Mouse (Mus musculus) liver, embryonic 12.5 days (tissue): ENCODE results near the gene Trp53tg5. TPM values are rescaled to one million over a fixed set of nuclear protein-coding genes. Genes with fewer than 3 reads are reported as not detected.

Source experiments
- ATAC-seq: fragments of 200-750 bp; cut with Nextera tagmentation; 2 replicates; pipeline ENCODE4 v1.8.0; 2017; ENCODE audit warnings: moderate number of reproducible peaks, mild to moderate bottlenecking, moderate library complexity
- H3K27ac ChIP-seq: fragments of 300-500 bp; sonication (generic); 2 replicates; pipeline ENCODE4 v1.5.1; 2016; ENCODE audit warnings: mild to moderate bottlenecking
- H3K27me3 ChIP-seq: fragments of 300-500 bp; sonication (generic); replicated peaks from 2 replicates; pipeline ENCODE4 v1.6.1; 2016; ENCODE audit warnings: mild to moderate bottlenecking, moderate library complexity
- H3K36me3 ChIP-seq: fragments of 300-500 bp; sonication (generic); 2 replicates; pipeline ENCODE4 v1.6.1; 2016; ENCODE audit warnings: mild to moderate bottlenecking, moderate library complexity
- H3K4me1 ChIP-seq: fragments of 300-500 bp; sonication (generic); 2 replicates; pipeline ENCODE4 v1.6.1; 2016
- H3K4me2 ChIP-seq: fragments of 300-500 bp; sonication (generic); 2 replicates; pipeline ENCODE4 v1.6.1; 2016; ENCODE audit warnings: mild to moderate bottlenecking, moderate library complexity
- H3K4me3 ChIP-seq: fragments of 300-500 bp; sonication (generic); 2 replicates; pipeline ENCODE4 v1.5.1; 2016; ENCODE audit warnings: mild to moderate bottlenecking, moderate library complexity
- H3K9ac ChIP-seq: fragments of 300-500 bp; sonication (generic); 2 replicates; pipeline ENCODE4 v1.6.1; 2016; ENCODE audit warnings: mild to moderate bottlenecking, moderate library complexity
- H3K9me3 ChIP-seq: fragments of 300-500 bp; sonication (generic); replicated peaks from 2 replicates; pipeline ENCODE4 v1.6.1; 2016; ENCODE audit warnings: mild to moderate bottlenecking, moderate library complexity
- WGBS: fragments of 180-500 bp; shearing (Covaris S2); methylation state at CpG from one replicate; pipeline ENCODE4 v1.1.7; 2016; ENCODE audit not compliant: insufficient replicate concordance; 5-methylcytosine and 5-hydroxymethylcytosine counted together
- polyA plus RNA-seq: library from polyadenylated mRNA; unstranded; fragments of >200 nt; fragmentation: Nextera tagmentation; extraction: Ambion mirVana; gene quantifications from 2 replicates; pipeline ENCODE4 v1.2.1, GENCODE M21; 2016

The Trp53tg5 gene
- polyA plus RNA-seq, 1 experiment from 2014 or later, result not detected

DNA sequence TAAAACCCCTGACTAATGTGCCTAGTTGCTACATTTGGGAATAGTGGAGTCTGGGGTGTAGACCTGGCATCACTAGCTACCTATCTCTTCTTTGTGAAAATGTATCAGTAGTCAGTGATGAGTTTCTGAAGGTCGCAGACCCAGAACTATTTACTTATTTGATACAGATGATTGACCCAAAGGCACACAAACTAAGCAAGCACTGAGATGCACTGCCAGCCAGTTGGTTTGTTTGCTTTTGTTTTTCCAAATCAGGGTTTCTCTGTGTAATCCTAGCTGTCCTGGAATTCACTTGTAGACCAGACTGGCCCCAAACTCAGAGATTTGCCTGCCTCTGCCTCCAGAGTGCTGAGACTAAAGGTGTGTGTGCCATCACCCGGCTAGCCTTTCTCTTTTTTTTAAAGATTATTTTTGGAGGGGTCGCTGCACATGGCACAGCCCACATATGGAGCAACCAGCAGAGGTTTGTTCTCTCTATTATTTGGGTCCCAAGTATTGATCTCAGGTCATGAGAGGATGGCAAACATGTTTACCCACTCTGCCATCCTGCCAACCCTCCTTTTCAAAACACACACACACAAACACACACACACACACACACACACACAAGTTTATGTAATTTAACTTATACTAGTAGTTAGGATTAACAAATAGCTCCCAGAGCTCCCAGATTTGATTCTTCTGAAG lies 28.0 kb downstream of the Trp53tg5 start:
- Histone ChIP-seq H3K27ac (no peak overlapping the region), H3K4me3 (no peak overlapping the region), H3K9me3 (no peaks in the 10 kb centered on the region), H3K9ac (no peak overlapping the region), H3K36me3 (no peaks in the 10 kb centered on the region), H3K4me2 (no peak overlapping the region), H3K27me3 (peaks cover 52% of the 10 kb centered on the region), H3K4me1 (0 out of 2 replicates have a peak, but pooled peaks cover 4% of the 10 kb centered on the region)
- 54% methylated on average over 3 of the region's 3 CpGs for WGBS
- no peak for ATAC-seq

DNA sequence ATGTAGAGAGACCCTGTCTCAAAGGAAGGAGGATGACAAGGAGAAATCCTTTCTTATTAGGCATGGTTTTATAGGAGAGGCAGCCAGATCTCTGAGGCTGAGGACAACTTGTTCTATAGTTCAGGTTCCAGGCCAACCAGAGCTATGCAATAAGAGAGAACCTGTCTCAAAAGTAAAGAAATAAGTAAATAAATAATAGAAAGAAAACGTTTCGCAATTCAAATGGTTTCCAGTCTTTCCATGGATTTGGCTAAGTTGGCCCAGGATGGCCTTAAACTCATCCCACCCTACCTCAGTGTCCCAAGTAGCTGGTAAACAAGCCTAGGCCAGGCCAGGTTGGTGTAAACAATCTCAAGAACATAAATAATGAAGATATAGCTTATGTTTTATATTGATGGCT lies 28.8 kb downstream of the Trp53tg5 start:
- no peak overlapping the region for H3K9ac ChIP-seq
- WGBS, result 58% methylated on average over 2 of the region's 2 CpGs
- H3K4me3 ChIP-seq, result no peak overlapping the region
- H3K36me3 ChIP-seq, result no peaks in the 10 kb centered on the region
- H3K4me1 ChIP-seq, result 0 out of 2 replicates have a peak, but pooled peaks cover 4% of the 10 kb centered on the region
- H3K9me3 ChIP-seq, result no peaks in the 10 kb centered on the region
- H3K4me2 ChIP-seq, result no peak overlapping the region
- ATAC-seq, result no peak
- H3K27ac ChIP-seq, result no peak overlapping the region
- H3K27me3 ChIP-seq, result peaks cover 59% of the 10 kb centered on the region

DNA sequence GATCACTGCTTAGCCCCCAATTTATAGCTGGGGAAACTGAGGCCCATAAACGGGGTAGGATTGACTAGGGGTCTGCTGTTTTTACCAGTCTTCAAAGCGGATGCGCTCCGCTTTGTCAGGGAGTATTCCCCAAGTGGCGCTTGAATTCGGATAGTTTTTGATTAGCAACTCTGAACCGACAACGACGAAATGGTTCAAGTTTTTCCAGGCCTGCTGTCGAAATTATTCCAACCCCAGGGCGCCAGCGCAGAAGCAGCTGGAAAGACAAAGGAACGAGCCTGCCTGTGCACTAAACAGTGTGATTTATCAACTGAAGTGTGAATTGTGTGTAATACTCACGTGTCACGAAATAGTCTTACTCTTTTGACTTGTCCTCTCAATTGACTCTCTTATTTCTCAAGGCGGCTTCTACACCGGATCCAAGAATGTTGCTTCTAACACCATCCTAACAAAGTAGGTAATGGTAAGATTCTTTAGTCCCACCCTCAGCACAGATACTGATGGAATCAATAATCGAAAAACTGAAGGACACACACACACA lies 30.0 kb downstream of the Trp53tg5 start, which contains the start of gene Sdc4:
Gene Sdc4 (minus strand): TSS at position 428 of the 541 bp plus-strand sequence.
- H3K9ac ChIP-seq, result peak within 1 kb of the TSS; percentile 62

GRCm38 (mm10) chr2:164443051-164443437 lies 30.5 kb downstream of the Trp53tg5 start:
- Histone ChIP-seq H3K9ac (peak overlapping the region; percentile 62), H3K4me3 (peak overlapping the region; percentile 56), H3K36me3 (no peaks in the 10 kb centered on the region), H3K9me3 (no peaks in the 10 kb centered on the region), H3K4me1 (0 out of 2 replicates have a peak, but pooled peaks cover 4% of the 10 kb centered on the region), H3K27ac (no peak overlapping the region), H3K27me3 (peaks cover 61% of the 10 kb centered on the region), H3K4me2 (peak overlapping the region; percentile 57)
- WGBS, result under 1% methylated on average over 26 of the region's 26 CpGs
- peak; percentile 78 for ATAC-seq

More for the DNA sequence above, 30.0 kb downstream of the Trp53tg5 start, which contains the start of gene Sdc4:
- no peaks in the 10 kb centered on the region for H3K9me3 ChIP-seq
- H3K27me3 ChIP-seq, result peaks cover 59% of the 10 kb centered on the region
- H3K27ac ChIP-seq, result no peak within 1 kb of the TSS
- H3K4me1 ChIP-seq, result 0 out of 2 replicates have a peak, but pooled peaks cover 4% of the 10 kb centered on the region
- WGBS, result 9% methylated on average over 18 of the region's 18 CpGs
- no peak for ATAC-seq
- H3K4me2 ChIP-seq, result peak within 1 kb of the TSS; percentile 57
- peak within 1 kb of the TSS; percentile 56 for H3K4me3 ChIP-seq
- H3K36me3 ChIP-seq, result no peaks in the 10 kb centered on the region

DNA sequence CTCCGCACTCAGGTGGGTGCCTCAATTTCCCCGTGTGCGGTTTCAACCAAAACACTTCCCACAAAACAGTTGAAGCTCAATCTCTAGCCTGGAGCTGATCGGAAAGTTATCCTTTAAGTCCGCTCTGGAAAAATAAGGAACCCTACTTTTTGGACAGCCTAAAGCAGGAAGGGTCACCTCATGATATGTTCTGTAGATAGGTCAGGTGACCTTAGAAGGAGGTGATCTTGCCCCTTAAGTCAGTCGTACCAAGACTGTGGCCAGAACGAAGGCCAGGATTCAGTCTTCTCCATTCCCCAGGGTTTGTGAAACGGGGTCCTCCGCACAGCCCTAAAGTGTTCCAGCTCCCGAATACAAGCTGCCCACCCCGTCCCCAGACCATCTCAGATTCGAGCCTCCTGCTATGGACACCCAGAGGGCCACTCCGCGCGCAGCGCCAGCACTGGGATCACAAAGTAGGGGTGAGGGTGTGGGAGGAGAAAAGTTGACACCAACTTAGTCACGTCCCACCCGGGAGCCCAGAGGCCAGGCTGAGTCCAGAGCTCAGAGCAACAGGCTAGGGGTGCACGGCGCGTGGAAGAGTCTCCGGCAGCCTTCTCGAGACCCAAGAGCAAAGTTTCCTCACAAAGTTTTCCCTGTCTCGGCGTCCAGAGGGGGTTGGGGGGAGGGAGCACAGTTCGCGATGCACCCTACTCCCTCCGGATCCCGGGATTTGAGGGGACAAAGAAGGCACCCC lies 31.0 kb downstream of the Trp53tg5 start:
- H3K27me3 ChIP-seq, result peaks cover 65% of the 10 kb centered on the region
- WGBS, result 5% methylated on average over 29 of the region's 29 CpGs
- H3K9me3 ChIP-seq, result no peaks in the 10 kb centered on the region
- 0 out of 2 replicates have a peak, but pooled peaks cover 4% of the 10 kb centered on the region for H3K4me1 ChIP-seq
- peak overlapping the region; percentile 56 for H3K4me3 ChIP-seq
- peak overlapping the region; percentile 62 for H3K9ac ChIP-seq
- peak overlapping the region; percentile 57 for H3K4me2 ChIP-seq
- no peak overlapping the region for H3K27ac ChIP-seq
- no peaks in the 10 kb centered on the region for H3K36me3 ChIP-seq
- ATAC-seq, result peak; percentile 16; the same call in 1 of the 2 replicates

DNA sequence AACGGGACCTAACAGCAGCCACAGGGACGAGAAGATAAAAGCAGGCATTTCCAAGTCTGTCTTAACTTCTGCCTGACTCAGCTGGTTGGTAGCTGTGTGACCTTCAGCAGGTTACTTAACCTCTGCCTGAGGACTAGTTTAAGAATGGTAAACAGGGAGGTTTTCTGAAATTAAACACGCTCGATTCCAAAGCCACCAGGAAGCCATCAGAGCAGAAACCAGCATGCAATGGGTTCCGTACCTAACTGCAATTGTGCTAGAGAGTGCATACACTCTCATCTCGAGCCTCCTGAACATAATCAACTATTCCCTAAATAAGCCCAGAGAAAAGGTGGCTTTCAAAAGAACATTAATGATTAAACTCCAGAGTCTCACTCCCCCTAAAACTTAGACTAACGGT lies 31.8 kb downstream of the Trp53tg5 start:
- H3K9ac ChIP-seq, result 0 out of 2 replicates have a peak overlapping the region, but pooled peaks have one; percentile 62
- H3K4me2 ChIP-seq, result peak overlapping the region; percentile 57
- no peaks in the 10 kb centered on the region for H3K9me3 ChIP-seq
- peak overlapping the region; percentile 56 for H3K4me3 ChIP-seq
- 0 out of 2 replicates have a peak, but pooled peaks cover 4% of the 10 kb centered on the region for H3K4me1 ChIP-seq
- no peak overlapping the region for H3K27ac ChIP-seq
- no peak for ATAC-seq
- WGBS, result 25% methylated on average over 7 of the region's 7 CpGs
- H3K36me3 ChIP-seq, result no peaks in the 10 kb centered on the region
- peaks cover 71% of the 10 kb centered on the region for H3K27me3 ChIP-seq

GRCm38 (mm10) chr2:164441155-164441554 lies 32.4 kb downstream of the Trp53tg5 start:
- peak overlapping the region; percentile 57 for H3K4me2 ChIP-seq
- H3K9ac ChIP-seq, result no peak overlapping the region
- no peak for ATAC-seq
- 0 out of 2 replicates have a peak, but pooled peaks cover 4% of the 10 kb centered on the region for H3K4me1 ChIP-seq
- no peaks in the 10 kb centered on the region for H3K36me3 ChIP-seq
- 16% methylated on average over 8 of the region's 8 CpGs for WGBS
- H3K27me3 ChIP-seq, result peaks cover 77% of the 10 kb centered on the region
- H3K9me3 ChIP-seq, result no peaks in the 10 kb centered on the region
- peak overlapping the region; percentile 56 for H3K4me3 ChIP-seq
- no peak overlapping the region for H3K27ac ChIP-seq

GRCm38 (mm10) chr2:164440314-164440713 lies 33.2 kb downstream of the Trp53tg5 start:
- Histone ChIP-seq H3K4me1 (peaks cover 11% of the 10 kb centered on the region; the same call in 1 of the 2 replicates), H3K27ac (no peak overlapping the region), H3K9ac (no peak overlapping the region), H3K4me2 (no peak overlapping the region), H3K9me3 (no peaks in the 10 kb centered on the region), H3K36me3 (no peaks in the 10 kb centered on the region), H3K27me3 (peaks cover 75% of the 10 kb centered on the region), H3K4me3 (no peak overlapping the region)
- no peak for ATAC-seq
- WGBS, result 58% methylated on average over 5 of the region's 5 CpGs

GRCm38 (mm10) chr2:164439001-164439421 lies 34.5 kb downstream of the Trp53tg5 start:
- Histone ChIP-seq H3K27ac (no peak overlapping the region), H3K4me1 (peaks cover 11% of the 10 kb centered on the region; the same call in 1 of the 2 replicates), H3K36me3 (no peaks in the 10 kb centered on the region), H3K9ac (no peak overlapping the region), H3K4me2 (peak overlapping the region; percentile 20; the same call in 1 of the 2 replicates), H3K4me3 (no peak overlapping the region), H3K27me3 (peaks cover 67% of the 10 kb centered on the region), H3K9me3 (no peaks in the 10 kb centered on the region)
- 38% methylated on average over 3 of the region's 3 CpGs for WGBS
- no peak for ATAC-seq

DNA sequence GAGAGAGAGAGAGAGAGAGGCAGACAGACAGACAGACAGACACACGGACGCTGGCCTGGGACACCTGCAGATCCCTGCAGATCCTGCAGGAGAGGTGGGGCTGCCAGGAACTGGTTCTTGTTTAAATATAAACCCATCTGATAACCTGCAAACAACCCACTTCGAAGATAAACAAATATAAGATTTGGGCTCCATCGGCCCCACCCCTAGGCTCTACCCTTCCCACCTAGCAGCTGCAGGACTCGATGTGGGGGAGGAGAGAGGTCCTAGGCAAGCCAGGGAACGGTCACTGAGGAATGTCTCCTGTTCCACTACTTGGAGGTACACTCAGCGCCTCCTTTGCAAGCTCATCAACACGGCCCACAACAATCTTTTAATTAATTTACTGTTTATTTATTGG lies 35.3 kb downstream of the Trp53tg5 start:
- H3K4me3 ChIP-seq, result no peak overlapping the region
- H3K27ac ChIP-seq, result 0 out of 2 replicates have a peak overlapping the region, but pooled peaks have one; percentile 38
- no peak for ATAC-seq
- H3K4me1 ChIP-seq, result peaks cover 13% of the 10 kb centered on the region; the same call in 1 of the 2 replicates
- H3K36me3 ChIP-seq, result no peaks in the 10 kb centered on the region
- peaks cover 67% of the 10 kb centered on the region for H3K27me3 ChIP-seq
- no peaks in the 10 kb centered on the region for H3K9me3 ChIP-seq
- 45% methylated on average over 8 of the region's 8 CpGs for WGBS
- peak overlapping the region; percentile 38 for H3K4me2 ChIP-seq
- H3K9ac ChIP-seq, result no peak overlapping the region

GRCm38 (mm10) chr2:164437710-164438109 lies 35.8 kb downstream of the Trp53tg5 start:
- no peaks in the 10 kb centered on the region for H3K36me3 ChIP-seq
- peaks cover 67% of the 10 kb centered on the region for H3K27me3 ChIP-seq
- H3K9ac ChIP-seq, result no peak overlapping the region
- 45% methylated on average over 6 of the region's 6 CpGs for WGBS
- peaks cover 18% of the 10 kb centered on the region for H3K4me1 ChIP-seq
- H3K27ac ChIP-seq, result 0 out of 2 replicates have a peak overlapping the region, but pooled peaks have one; percentile 38
- no peak for ATAC-seq
- no peaks in the 10 kb centered on the region for H3K9me3 ChIP-seq
- H3K4me2 ChIP-seq, result peak overlapping the region; percentile 38
- H3K4me3 ChIP-seq, result no peak overlapping the region
